In genomic region chr2:115993877-115994276, GRCm38 (mm10) we compare ENCODE assay signal across 27 mouse cellular contexts.
DNase-seq lines count a peak whose midpoint lies in the region; ATAC-seq and TF ChIP-seq lines count a peak whose summit lies in the region.
"Had no signal": no experiment of that assay in that cellular context is flagged by ENCODE, and none has a peak within 500 bp of the region (broad histone marks: within the 10 kb centered on the region; RNA-seq: fewer than 3 reads in every experiment).

No protein-coding gene starts in this region.

- no peak overlapping the region for H3K4me2 ChIP-seq in forebrain, postnatal 0 days (ENCODE audit: low read depth)
- H3K4me2 ChIP-seq in kidney, embryonic 15.5 days: no peak overlapping the region
- no peak overlapping the region for H3K4me2 ChIP-seq in embryonic facial prominence, embryonic 14.5 days (ENCODE audit: low read depth, low read length)
- no peak overlapping the region for H3K4me2 ChIP-seq in hindbrain, embryonic 16.5 days (ENCODE audit: low read length)
- H3K4me2 ChIP-seq: heart, embryonic 15.5 days; limb, embryonic 13.5 days; liver, embryonic 11.5 days; lung, embryonic 15.5 days; midbrain, embryonic 15.5 days had no signal

- no peak for TF ChIP-seq POLR2A in heart, adult 2 months (IDR thresholded peaks at IDR 0.05; ENCODE audit: insufficient read depth, low read depth, low read length)

- no peaks in the 10 kb centered on the region for H3K9me3 ChIP-seq in forebrain, postnatal 0 days (ENCODE audit: low read length)
- no peaks in the 10 kb centered on the region for H3K9me3 ChIP-seq in forebrain, embryonic 10.5 days
- H3K9me3 ChIP-seq in kidney, embryonic 15.5 days (replicated peaks): no peaks in the 10 kb centered on the region
- no peaks in the 10 kb centered on the region for H3K9me3 ChIP-seq in embryonic facial prominence, embryonic 14.5 days (ENCODE audit: control insufficient read depth, low read length)
- H3K9me3 ChIP-seq in hindbrain, embryonic 16.5 days (ENCODE audit: control insufficient read depth, low read length): no peaks in the 10 kb centered on the region
- H3K9me3 ChIP-seq: heart, embryonic 10.5 days; heart, embryonic 15.5 days; limb, embryonic 13.5 days; lung, embryonic 15.5 days; midbrain, embryonic 10.5 days; midbrain, embryonic 15.5 days had no signal

- H3K79me2 ChIP-seq in heart, adult 2 months (replicated peaks; ENCODE audit: control insufficient read depth, insufficient read depth, low read length): no peaks in the 10 kb centered on the region

- DNase-seq in forebrain, postnatal 0 days: no peak
- no peak for DNase-seq in forebrain, embryonic 10.5 days (ENCODE audit: extremely low spot score, low spot score)
- no peak for DNase-seq in kidney, postnatal 14 days
- DNase-seq in embryonic facial prominence, embryonic 14.5 days (ENCODE audit: low spot score): no peak
- no peak for DNase-seq in heart, adult 2 months
- DNase-seq: adrenal gland, adult 2 months; B cell, adult 2 months; cerebellum, adult 8-10 months; cerebellum, postnatal 25 days; gastrocnemius, postnatal 14 days; kidney, postnatal 25 days; right cerebral cortex, adult 18-20 months; spleen, adult 18-20 months; thymus, postnatal 14 days had no signal

- TF ChIP-seq EP300 in heart, adult 2 months (IDR thresholded peaks at IDR 0.05; ENCODE audit: insufficient read depth, low read depth, low read length): no peak

- H3K9ac ChIP-seq in forebrain, postnatal 0 days: no peak overlapping the region
- H3K9ac ChIP-seq in kidney, embryonic 15.5 days: no peak overlapping the region
- no peak overlapping the region for H3K9ac ChIP-seq in embryonic facial prominence, embryonic 14.5 days (ENCODE audit: low read depth, low read length)
- no peak overlapping the region for H3K9ac ChIP-seq in hindbrain, embryonic 16.5 days (ENCODE audit: low read depth, low read length)
- no peak overlapping the region for H3K9ac ChIP-seq in heart, adult 2 months (ENCODE audit: low read depth, low read length)
- H3K9ac ChIP-seq: heart, embryonic 15.5 days; limb, embryonic 13.5 days; lung, embryonic 15.5 days; midbrain, embryonic 15.5 days had no signal

- H3K4me3 ChIP-seq in forebrain, postnatal 0 days (ENCODE audit: low read depth, low read length): no peak overlapping the region
- H3K4me3 ChIP-seq in forebrain, embryonic 10.5 days: no peak overlapping the region
- H3K4me3 ChIP-seq in kidney, embryonic 15.5 days (replicated peaks): no peak overlapping the region
- H3K4me3 ChIP-seq in embryonic facial prominence, embryonic 14.5 days (ENCODE audit: low read depth, low read length): no peak overlapping the region
- no peak overlapping the region for H3K4me3 ChIP-seq in hindbrain, embryonic 16.5 days (ENCODE audit: low read length)
- no peak overlapping the region for H3K4me3 ChIP-seq in heart, adult 2 months
- H3K4me3 ChIP-seq: erythroblast, embryonic 14.5 days; heart, embryonic 10.5 days; heart, embryonic 15.5 days; layer of hippocampus, adult 2 months; left cerebral cortex, adult 2 months; limb, embryonic 13.5 days; lung, embryonic 15.5 days; midbrain, embryonic 10.5 days; midbrain, embryonic 15.5 days had no signal

- WGBS in forebrain, postnatal 0 days: 64% methylated on average over 4 of the region's 4 CpGs
- WGBS in forebrain, embryonic 10.5 days: 75% methylated on average over 4 of the region's 4 CpGs
- WGBS in kidney, embryonic 15.5 days: 38% methylated on average over 4 of the region's 4 CpGs
- WGBS in embryonic facial prominence, embryonic 14.5 days: 48% methylated on average over 4 of the region's 4 CpGs
- WGBS in hindbrain, embryonic 16.5 days: 67% methylated on average over 4 of the region's 4 CpGs
- 94% methylated on average over 4 of the region's 4 CpGs for WGBS in heart, adult 2 months

- ATAC-seq in forebrain, postnatal 0 days: no peak
- peak; percentile 62; the same call in 1 of the 2 replicates for ATAC-seq in kidney, embryonic 15.5 days (replicated peaks; ENCODE audit: low FRiP score)
- no peak for ATAC-seq in embryonic facial prominence, embryonic 14.5 days (ENCODE audit: low read depth)
- ATAC-seq in hindbrain, embryonic 16.5 days: 0 out of 2 replicates have a peak, but pooled peaks have one; percentile 9
- ATAC-seq: intestine, postnatal 0 days; midbrain, embryonic 15.5 days had no signal

- 0 out of 2 replicates have a peak, but pooled peaks cover 5% of the 10 kb centered on the region for H3K36me3 ChIP-seq in forebrain, postnatal 0 days (ENCODE audit: insufficient read depth)
- H3K36me3 ChIP-seq in forebrain, embryonic 10.5 days (replicated peaks): peaks cover 16% of the 10 kb centered on the region
- peaks cover 51% of the 10 kb centered on the region for H3K36me3 ChIP-seq in kidney, embryonic 15.5 days
- peaks cover 13% of the 10 kb centered on the region; the same call in 1 of the 2 replicates for H3K36me3 ChIP-seq in embryonic facial prominence, embryonic 14.5 days (ENCODE audit: control insufficient read depth, insufficient read depth, low read length)
- 0 out of 2 replicates have a peak, but pooled peaks cover 3% of the 10 kb centered on the region for H3K36me3 ChIP-seq in hindbrain, embryonic 16.5 days (ENCODE audit: control insufficient read depth, insufficient read depth, low read length)
- H3K36me3 ChIP-seq in heart, adult 2 months (ENCODE audit: control insufficient read depth, insufficient read depth, low read length): no peaks in the 10 kb centered on the region
- H3K36me3 ChIP-seq: heart, embryonic 15.5 days; limb, embryonic 13.5 days; lung, embryonic 15.5 days; midbrain, embryonic 15.5 days had no signal

- intact Hi-C loops in heart, adult 2 months (cut with DNase I): no loop called here

- no peaks in the 10 kb centered on the region for H3K27me3 ChIP-seq in forebrain, postnatal 0 days (ENCODE audit: insufficient read depth, low read length)
- H3K27me3 ChIP-seq in forebrain, embryonic 10.5 days (ENCODE audit: poor library complexity, severe bottlenecking): peaks cover 51% of the 10 kb centered on the region
- no peaks in the 10 kb centered on the region for H3K27me3 ChIP-seq in kidney, embryonic 15.5 days
- H3K27me3 ChIP-seq in embryonic facial prominence, embryonic 14.5 days (replicated peaks; ENCODE audit: control insufficient read depth, insufficient read depth, low read length): no peaks in the 10 kb centered on the region
- H3K27me3 ChIP-seq in hindbrain, embryonic 16.5 days (replicated peaks; ENCODE audit: control insufficient read depth, insufficient read depth, low read length): no peaks in the 10 kb centered on the region
- no peaks in the 10 kb centered on the region for H3K27me3 ChIP-seq in heart, adult 2 months (ENCODE audit: control insufficient read depth, insufficient read depth, low read length)
- H3K27me3 ChIP-seq: heart, embryonic 15.5 days; lung, embryonic 15.5 days had no signal

- peak overlapping the region; percentile 30; the same call in 1 of the 2 replicates for H3K27ac ChIP-seq in forebrain, postnatal 0 days (ENCODE audit: low read depth, low read length)
- no peak overlapping the region for H3K27ac ChIP-seq in forebrain, embryonic 10.5 days
- H3K27ac ChIP-seq in kidney, embryonic 15.5 days: peak overlapping the region; percentile 56; the same call in 1 of the 2 replicates
- H3K27ac ChIP-seq in embryonic facial prominence, embryonic 14.5 days (replicated peaks; ENCODE audit: low read depth, low read length): 0 out of 2 replicates have a peak overlapping the region, but pooled peaks have one; percentile 19
- H3K27ac ChIP-seq in hindbrain, embryonic 16.5 days (ENCODE audit: low read depth, low read length): no peak overlapping the region; the same call in 1 of the 2 replicates
- no peak overlapping the region for H3K27ac ChIP-seq in heart, adult 2 months
- H3K27ac ChIP-seq: heart, embryonic 10.5 days; heart, embryonic 15.5 days; layer of hippocampus, adult 2 months; left cerebral cortex, adult 2 months; limb, embryonic 13.5 days; lung, embryonic 15.5 days; midbrain, embryonic 10.5 days; midbrain, embryonic 15.5 days had no signal

- H3K4me1 ChIP-seq in forebrain, postnatal 0 days (ENCODE audit: insufficient read depth): peaks cover 23% of the 10 kb centered on the region
- peaks cover 44% of the 10 kb centered on the region for H3K4me1 ChIP-seq in forebrain, embryonic 10.5 days
- H3K4me1 ChIP-seq in kidney, embryonic 15.5 days: peaks cover 34% of the 10 kb centered on the region
- peaks cover 10% of the 10 kb centered on the region for H3K4me1 ChIP-seq in embryonic facial prominence, embryonic 14.5 days (ENCODE audit: control insufficient read depth, insufficient read depth, low read length)
- peaks cover 5% of the 10 kb centered on the region for H3K4me1 ChIP-seq in hindbrain, embryonic 16.5 days (ENCODE audit: control insufficient read depth, insufficient read depth, low read depth, low read length)
- no peaks in the 10 kb centered on the region for H3K4me1 ChIP-seq in heart, adult 2 months (ENCODE audit: control insufficient read depth, insufficient read depth, low read length)
- H3K4me1 ChIP-seq: limb, embryonic 13.5 days; midbrain, embryonic 15.5 days had no signal

- TF ChIP-seq CTCF in forebrain, postnatal 0 days (IDR thresholded peaks at IDR 0.05; ENCODE audit: low read depth): no peak
- TF ChIP-seq CTCF in heart, adult 2 months (IDR thresholded peaks at IDR 0.05): no peak

Comparison
In these comparisons a context has a peak if more than half of its experiments do, and no peak if none do; other contexts are left out.
1. H3K27ac ChIP-seq: peak in forebrain, postnatal 0 days (single experiment), kidney, embryonic 15.5 days (single experiment) and embryonic facial prominence, embryonic 14.5 days (single experiment); none in forebrain, embryonic 10.5 days (single experiment), hindbrain, embryonic 16.5 days (single experiment) and heart, adult 2 months (single experiment).
2. ATAC-seq: peak in kidney, embryonic 15.5 days (single experiment) and hindbrain, embryonic 16.5 days (single experiment); none in forebrain, postnatal 0 days (single experiment) and embryonic facial prominence, embryonic 14.5 days (single experiment).